Mouse (Mus musculus) left cerebral cortex, postnatal 4 days (tissue): ENCODE data around the gene Sec22a. TPM values are rescaled to one million over a fixed set of nuclear protein-coding genes. Genes with fewer than 3 reads are reported as not detected.

Experiments used
- total RNA-seq, 2 experiments: library from RNA; stranded (reverse); gene quantifications; 2 replicates each; pipeline ENCODE4 v1.2.3; 2021

Sec22a gene
- total RNA-seq, 2 experiments from 2014 or later, result 23.3 to 23.5 TPM

Other genes with a start within 250 kb of the Sec22a start
- gene Adcy5, start 209.0 kb downstream of the Sec22a start, total RNA-seq, result 10 to 100 TPM; 82.1 to 83.3 TPM
- 1 to 10 TPM; 6.6 to 7.4 TPM for gene Pdia5, start 127.0 kb upstream of the Sec22a start, total RNA-seq
- 10 to 100 TPM; 29.9 to 30.5 TPM for gene Sema5b, start 177.2 kb upstream of the Sec22a start, total RNA-seq